Mouse (Mus musculus): ENCODE results near the gene Card6. TPM values are rescaled to one million over a fixed set of nuclear protein-coding genes. Genes with fewer than 3 reads are reported as not detected.
"Not testable (repeated sequence)": the region's sequence is repeated elsewhere in the genome, so short reads cannot be mapped to it uniquely, and the experiment has no call there.

Card6 gene
- polyA plus RNA-seq, 1 experiment from 2014 or later, result 0.86 TPM

- 83% methylated on average over 8 of the region's 8 CpGs for WGBS
- H3K4me2 ChIP-seq (ENCODE audit: low read length), result no peak overlapping the region
- H3K4me3 ChIP-seq (replicated peaks; ENCODE audit: low read depth, low read length), result no peak overlapping the region
These were observed 26.7 kb upstream of the Card6 start for GRCm38 (mm10) chr15:5134945-5135483.

GRCm38 (mm10) chr15:5134179-5134578 is 25.8 kb upstream of the Card6 start:
- no peaks in the 10 kb centered on the region for H3K27me3 ChIP-seq (ENCODE audit: control insufficient read depth, insufficient read depth, low read length)
- ATAC-seq (ENCODE audit: low FRiP score, low TSS enrichment), result no peak
- H3K9ac ChIP-seq (replicated peaks; ENCODE audit: low read length), result no peak overlapping the region
- DNase-seq, result no peak
- no peaks in the 10 kb centered on the region for H3K4me1 ChIP-seq (ENCODE audit: control insufficient read depth, insufficient read depth, low read length)
- 69% methylated on average over 3 of the region's 3 CpGs for WGBS
- no peak overlapping the region for H3K4me3 ChIP-seq (replicated peaks; ENCODE audit: low read depth, low read length)
- H3K36me3 ChIP-seq (ENCODE audit: control insufficient read depth, insufficient read depth, low read length), result no peaks in the 10 kb centered on the region
- no peak overlapping the region for H3K4me2 ChIP-seq (ENCODE audit: low read length)
- no peak overlapping the region for H3K27ac ChIP-seq (replicated peaks; ENCODE audit: low read depth, low read length)
- H3K9me3 ChIP-seq (ENCODE audit: control insufficient read depth, low read length), result no peaks in the 10 kb centered on the region

More at GRCm38 (mm10) chr15:5134945-5135483, 26.7 kb upstream of the Card6 start:
- Histone ChIP-seq H3K27ac (replicated peaks; ENCODE audit: low read depth, low read length) (no peak overlapping the region), H3K9ac (replicated peaks; ENCODE audit: low read length) (no peak overlapping the region), H3K9me3 (ENCODE audit: control insufficient read depth, low read length) (no peaks in the 10 kb centered on the region), H3K4me1 (ENCODE audit: control insufficient read depth, insufficient read depth, low read length) (no peaks in the 10 kb centered on the region), H3K36me3 (ENCODE audit: control insufficient read depth, insufficient read depth, low read length) (no peaks in the 10 kb centered on the region), H3K27me3 (ENCODE audit: control insufficient read depth, insufficient read depth, low read length) (no peaks in the 10 kb centered on the region)
- no peak for ATAC-seq (ENCODE audit: low FRiP score, low TSS enrichment)
- no peak for DNase-seq

- H3K4me3 ChIP-seq (replicated peaks; ENCODE audit: low read depth, low read length), result no peak overlapping the region
- no peaks in the 10 kb centered on the region for H3K9me3 ChIP-seq (ENCODE audit: control insufficient read depth, low read length)
- H3K4me1 ChIP-seq (ENCODE audit: control insufficient read depth, insufficient read depth, low read length), result no peaks in the 10 kb centered on the region
- DNase-seq (no peak), ATAC-seq (ENCODE audit: low FRiP score, low TSS enrichment) (no peak)
- H3K27ac ChIP-seq (replicated peaks; ENCODE audit: low read depth, low read length), result no peak overlapping the region
- no peak overlapping the region for H3K9ac ChIP-seq (replicated peaks; ENCODE audit: low read length)
- H3K4me2 ChIP-seq (ENCODE audit: low read length), result no peak overlapping the region
- WGBS, result 63% methylated on average over 3 of the region's 3 CpGs
- H3K36me3 ChIP-seq (ENCODE audit: control insufficient read depth, insufficient read depth, low read length), result no peaks in the 10 kb centered on the region
- H3K27me3 ChIP-seq (ENCODE audit: control insufficient read depth, insufficient read depth, low read length), result no peaks in the 10 kb centered on the region
These were observed 25.0 kb upstream of the Card6 start for GRCm38 (mm10) chr15:5133301-5133700.

- 91% methylated on average over 14 of the region's 14 CpGs for WGBS
- H3K27ac ChIP-seq (replicated peaks; ENCODE audit: low read depth, low read length); ATAC-seq (ENCODE audit: low FRiP score, low TSS enrichment); H3K9ac ChIP-seq (replicated peaks; ENCODE audit: low read length); H3K4me1 ChIP-seq (ENCODE audit: control insufficient read depth, insufficient read depth, low read length); H3K4me2 ChIP-seq (ENCODE audit: low read length); DNase-seq; H3K27me3 ChIP-seq (ENCODE audit: control insufficient read depth, insufficient read depth, low read length); H3K9me3 ChIP-seq (ENCODE audit: control insufficient read depth, low read length); H3K36me3 ChIP-seq (ENCODE audit: control insufficient read depth, insufficient read depth, low read length); H3K4me3 ChIP-seq (replicated peaks; ENCODE audit: low read depth, low read length): not testable (repeated sequence)
These were observed 22.7 kb upstream of the Card6 start for GRCm38 (mm10) chr15:5130887-5131668.

GRCm38 (mm10) chr15:5129111-5129805 is 20.9 kb upstream of the Card6 start:
- Histone ChIP-seq H3K4me3 (replicated peaks; ENCODE audit: low read depth, low read length) (no peak overlapping the region), H3K9me3 (ENCODE audit: control insufficient read depth, low read length) (no peaks in the 10 kb centered on the region), H3K27me3 (ENCODE audit: control insufficient read depth, insufficient read depth, low read length) (no peaks in the 10 kb centered on the region), H3K36me3 (ENCODE audit: control insufficient read depth, insufficient read depth, low read length) (peaks cover 8% of the 10 kb centered on the region), H3K9ac (replicated peaks; ENCODE audit: low read length) (no peak overlapping the region), H3K4me2 (ENCODE audit: low read length) (no peak overlapping the region), H3K27ac (replicated peaks; ENCODE audit: low read depth, low read length) (no peak overlapping the region), H3K4me1 (ENCODE audit: control insufficient read depth, insufficient read depth, low read length) (no peaks in the 10 kb centered on the region)
- DNase-seq (no peak), ATAC-seq (ENCODE audit: low FRiP score, low TSS enrichment) (no peak)
- 93% methylated on average over 12 of the region's 12 CpGs for WGBS

- H3K27ac ChIP-seq (replicated peaks; ENCODE audit: low read depth, low read length), result no peak overlapping the region
- DNase-seq (no peak), ATAC-seq (ENCODE audit: low FRiP score, low TSS enrichment) (no peak)
- 84% methylated on average over 5 of the region's 5 CpGs for WGBS
- H3K36me3 ChIP-seq (ENCODE audit: control insufficient read depth, insufficient read depth, low read length), result peaks cover 10% of the 10 kb centered on the region
- H3K4me2 ChIP-seq (ENCODE audit: low read length), result no peak overlapping the region
- H3K9me3 ChIP-seq (ENCODE audit: control insufficient read depth, low read length), result no peaks in the 10 kb centered on the region
- H3K9ac ChIP-seq (replicated peaks; ENCODE audit: low read length), result no peak overlapping the region
- H3K27me3 ChIP-seq (ENCODE audit: control insufficient read depth, insufficient read depth, low read length), result no peaks in the 10 kb centered on the region
- no peak overlapping the region for H3K4me3 ChIP-seq (replicated peaks; ENCODE audit: low read depth, low read length)
- H3K4me1 ChIP-seq (ENCODE audit: control insufficient read depth, insufficient read depth, low read length), result no peaks in the 10 kb centered on the region
These were observed 20.0 kb upstream of the Card6 start for GRCm38 (mm10) chr15:5128176-5128940.

- Histone ChIP-seq H3K9ac (replicated peaks; ENCODE audit: low read length) (no peak overlapping the region), H3K4me1 (ENCODE audit: control insufficient read depth, insufficient read depth, low read length) (no peaks in the 10 kb centered on the region), H3K27ac (replicated peaks; ENCODE audit: low read depth, low read length) (no peak overlapping the region), H3K4me3 (replicated peaks; ENCODE audit: low read depth, low read length) (no peak overlapping the region), H3K4me2 (ENCODE audit: low read length) (no peak overlapping the region), H3K27me3 (ENCODE audit: control insufficient read depth, insufficient read depth, low read length) (no peaks in the 10 kb centered on the region), H3K36me3 (ENCODE audit: control insufficient read depth, insufficient read depth, low read length) (peaks cover 18% of the 10 kb centered on the region), H3K9me3 (ENCODE audit: control insufficient read depth, low read length) (no peaks in the 10 kb centered on the region)
- no peak for DNase-seq
- ATAC-seq (ENCODE audit: low FRiP score, low TSS enrichment), result no peak
- WGBS, result 88% methylated on average over 2 of the region's 2 CpGs
These were observed 19.1 kb upstream of the Card6 start for GRCm38 (mm10) chr15:5127487-5127886.

- no peak overlapping the region for H3K4me3 ChIP-seq (replicated peaks; ENCODE audit: low read depth, low read length)
- no peak for ATAC-seq (ENCODE audit: low FRiP score, low TSS enrichment)
- H3K4me2 ChIP-seq (ENCODE audit: low read length), result no peak overlapping the region
- H3K27me3 ChIP-seq (ENCODE audit: control insufficient read depth, insufficient read depth, low read length), result no peaks in the 10 kb centered on the region
- no peak for DNase-seq
- H3K4me1 ChIP-seq (ENCODE audit: control insufficient read depth, insufficient read depth, low read length), result no peaks in the 10 kb centered on the region
- WGBS, result 77% methylated on average over 4 of the region's 4 CpGs
- H3K36me3 ChIP-seq (ENCODE audit: control insufficient read depth, insufficient read depth, low read length), result peaks cover 28% of the 10 kb centered on the region
- H3K9ac ChIP-seq (replicated peaks; ENCODE audit: low read length), result no peak overlapping the region
- no peaks in the 10 kb centered on the region for H3K9me3 ChIP-seq (ENCODE audit: control insufficient read depth, low read length)
- no peak overlapping the region for H3K27ac ChIP-seq (replicated peaks; ENCODE audit: low read depth, low read length)
These were observed 18.1 kb upstream of the Card6 start for GRCm38 (mm10) chr15:5126456-5126855.
